ENCODE assay signal across 22 mouse cellular contexts in the genomic region with DNA sequence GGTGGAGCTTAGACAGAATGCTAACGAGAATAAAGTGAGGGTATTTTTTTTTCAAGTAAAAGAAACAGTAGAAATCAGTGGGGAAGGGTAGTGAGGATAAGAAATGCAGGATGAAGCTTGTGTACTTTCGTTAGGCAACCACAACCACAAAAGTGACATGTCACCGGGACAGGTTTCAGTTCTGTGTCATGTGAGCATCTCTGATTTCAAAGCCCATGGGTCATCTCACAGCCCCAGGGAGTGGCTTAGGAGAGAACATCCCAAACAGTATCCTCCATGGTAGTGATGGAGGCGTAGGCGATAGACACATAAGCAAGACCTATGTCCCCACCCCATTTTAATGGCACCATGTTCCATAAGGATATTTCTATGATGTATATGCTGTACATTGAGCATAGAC.
DNase-seq lines count a peak whose midpoint lies in the region; ATAC-seq lines count a peak whose summit lies in the region.
"Had no signal": no experiment of that assay in that cellular context is flagged by ENCODE, and none has a peak within 500 bp of the region (broad histone marks: within the 10 kb centered on the region; RNA-seq: fewer than 3 reads in every experiment).

No protein-coding gene starts in this region.

- intact Hi-C loops in heart, postnatal 36 days (cut with DNase I): no loop called here

- no peak overlapping the region for H3K4me3 ChIP-seq in heart, embryonic 10.5 days
- no peak overlapping the region for H3K4me3 ChIP-seq in kidney, embryonic 16.5 days (ENCODE audit: low read length)
- H3K4me3 ChIP-seq: embryonic facial prominence, embryonic 12.5 days; embryonic facial prominence, embryonic 15.5 days; forebrain, embryonic 12.5 days; forebrain, embryonic 15.5 days; heart, embryonic 13.5 days; hindbrain, embryonic 15.5 days; intestine, embryonic 15.5 days had no signal

- no peak overlapping the region for H3K9ac ChIP-seq in kidney, embryonic 16.5 days (replicated peaks; ENCODE audit: low read length)
- H3K9ac ChIP-seq: embryonic facial prominence, embryonic 12.5 days; embryonic facial prominence, embryonic 15.5 days; forebrain, embryonic 12.5 days; forebrain, embryonic 15.5 days; heart, embryonic 13.5 days; hindbrain, embryonic 15.5 days; intestine, embryonic 15.5 days had no signal

- H3K4me2 ChIP-seq in kidney, embryonic 16.5 days (replicated peaks; ENCODE audit: low read depth, low read length): no peak overlapping the region
- H3K4me2 ChIP-seq: embryonic facial prominence, embryonic 12.5 days; embryonic facial prominence, embryonic 15.5 days; forebrain, embryonic 12.5 days; forebrain, embryonic 15.5 days; heart, embryonic 13.5 days; hindbrain, embryonic 15.5 days; intestine, embryonic 15.5 days had no signal

- no peak for ATAC-seq in kidney, embryonic 16.5 days (ENCODE audit: low FRiP score, low TSS enrichment)
- ATAC-seq: activated CD4-positive, CD25-positive, alpha-beta regulatory T cell, adult 4 months; forebrain, embryonic 15.5 days; intestine, embryonic 15.5 days had no signal

- H3K36me3 ChIP-seq in heart, embryonic 10.5 days: no peaks in the 10 kb centered on the region
- no peaks in the 10 kb centered on the region for H3K36me3 ChIP-seq in kidney, embryonic 16.5 days (ENCODE audit: insufficient read depth, low read length)
- H3K36me3 ChIP-seq: embryonic facial prominence, embryonic 12.5 days; embryonic facial prominence, embryonic 15.5 days; forebrain, embryonic 12.5 days; forebrain, embryonic 15.5 days; heart, embryonic 13.5 days; hindbrain, embryonic 15.5 days; intestine, embryonic 15.5 days had no signal

- no peaks in the 10 kb centered on the region for H3K4me1 ChIP-seq in heart, embryonic 10.5 days
- H3K4me1 ChIP-seq in kidney, embryonic 16.5 days (ENCODE audit: insufficient read depth, low read length): peaks cover 16% of the 10 kb centered on the region
- H3K4me1 ChIP-seq: embryonic facial prominence, embryonic 12.5 days; embryonic facial prominence, embryonic 15.5 days; heart, embryonic 13.5 days had no signal

- H3K27ac ChIP-seq in heart, embryonic 10.5 days: no peak overlapping the region
- H3K27ac ChIP-seq in kidney, embryonic 16.5 days (ENCODE audit: low read length): no peak overlapping the region
- H3K27ac ChIP-seq: embryonic facial prominence, embryonic 12.5 days; embryonic facial prominence, embryonic 15.5 days; forebrain, embryonic 12.5 days; forebrain, embryonic 15.5 days; heart, embryonic 13.5 days; intestine, embryonic 15.5 days had no signal

- H3K27me3 ChIP-seq in heart, embryonic 10.5 days (ENCODE audit: insufficient read depth, poor library complexity, severe bottlenecking): no peaks in the 10 kb centered on the region
- H3K27me3 ChIP-seq in kidney, embryonic 16.5 days (ENCODE audit: insufficient read depth, low read length): no peaks in the 10 kb centered on the region
- H3K27me3 ChIP-seq: embryonic facial prominence, embryonic 12.5 days; embryonic facial prominence, embryonic 15.5 days; forebrain, embryonic 12.5 days; forebrain, embryonic 15.5 days; heart, embryonic 13.5 days; hindbrain, embryonic 15.5 days; intestine, embryonic 15.5 days had no signal

- no peaks in the 10 kb centered on the region for H3K9me3 ChIP-seq in heart, embryonic 10.5 days
- no peaks in the 10 kb centered on the region for H3K9me3 ChIP-seq in kidney, embryonic 16.5 days (ENCODE audit: low read length)
- H3K9me3 ChIP-seq: embryonic facial prominence, embryonic 12.5 days; embryonic facial prominence, embryonic 15.5 days; forebrain, embryonic 15.5 days; heart, embryonic 13.5 days; hindbrain, embryonic 15.5 days; intestine, embryonic 15.5 days had no signal

- WGBS in heart, embryonic 10.5 days: 81% methylated on average over 5 of the region's 5 CpGs
- 82% methylated on average over 5 of the region's 5 CpGs for WGBS in kidney, embryonic 16.5 days

- DNase-seq in cerebellum, adult 9-11 months: peak; percentile 4
- DNase-seq in cerebellum, postnatal 36 days: no peak
- peak; percentile 61 for DNase-seq in heart, embryonic 10.5 days (ENCODE audit: low spot score)
- DNase-seq in heart, postnatal 36 days: no peak
- DNase-seq in kidney, postnatal 10 days: peak; percentile 2
- DNase-seq: adrenal gland, adult 8-10 months; adrenal gland, postnatal 25 days; cerebellum, adult 11-12 months; cerebellum, adult 8-10 months; gastrocnemius, postnatal 10 days; gastrocnemius, postnatal 36 days; heart, postnatal 14 days; kidney, adult 11 months had no signal

Comparison
In these comparisons a context has a peak if more than half of its experiments do, and no peak if none do; other contexts are left out.
1. DNase-seq: peak in cerebellum, adult 9-11 months (single experiment), heart, embryonic 10.5 days (single experiment) and kidney, postnatal 10 days (single experiment); none in cerebellum, postnatal 36 days (0 of 2) and heart, postnatal 36 days (0 of 2).